Mouse (Mus musculus) heart, adult 2 months (tissue): ENCODE measurements around the gene Sh3rf3.

Experiments
- CTCF ChIP-seq: fragments of 200-600 bp; IDR thresholded peaks from 2 replicates; pipeline ENCODE4 v1.8.1; 2022; ENCODE audit warnings: antibody characterized with exemption, mild to moderate bottlenecking, moderate library complexity
- POLR2A ChIP-seq: fragments of 200-500 bp; IDR thresholded peaks from 2 replicates; pipeline ENCODE4 v1.6.1; 2011; ENCODE audit warnings: mild to moderate bottlenecking, low read depth, low read length, control low read depth; ENCODE audit not compliant: insufficient read depth

GRCm38 (mm10) chr10:58921643-58922188, 108.6 kb downstream of the Sh3rf3 start:
- no peak for TF ChIP-seq CTCF
- TF ChIP-seq POLR2A: no peak
